ENCODE assay signal across 14 mouse cellular contexts in genomic region chr1:167365808-167366207, GRCm38 (mm10). TPM values are rescaled to one million over a fixed set of nuclear protein-coding genes. Genes with fewer than 3 reads are reported as not detected.
DNase-seq lines count a peak whose midpoint lies in the region; ATAC-seq and TF ChIP-seq lines count a peak whose summit lies in the region.
"Had no signal": no experiment of that assay in that cellular context is flagged by ENCODE, and none has a peak within 500 bp of the region (broad histone marks: within the 10 kb centered on the region; RNA-seq: fewer than 3 reads in every experiment).

No protein-coding gene starts in this region.

- no peak for ATAC-seq in liver, postnatal 0 days
- ATAC-seq: forebrain, embryonic 16.5 days had no signal

- no peak for TF ChIP-seq EP300 in liver, postnatal 0 days (IDR thresholded peaks at IDR 0.05; ENCODE audit: low read depth)

- no peaks in the 10 kb centered on the region for H3K9me3 ChIP-seq in liver, postnatal 0 days (ENCODE audit: low read length)
- H3K9me3 ChIP-seq: megakaryocyte, embryonic 14.5 days had no signal

- intact Hi-C loops in heart, postnatal 25 days (cut with DNase I), result no loop called here
- intact Hi-C loops in left cerebral cortex, postnatal 10 days (cut with DNase I), result no loop called here

- H3K4me1 ChIP-seq in liver, adult 2 months (ENCODE audit: control insufficient read depth, insufficient read depth, low read length), result no peaks in the 10 kb centered on the region
- peaks cover 7% of the 10 kb centered on the region for H3K4me1 ChIP-seq in liver, postnatal 0 days (ENCODE audit: insufficient read depth)

- no peak for TF ChIP-seq POLR2A in liver, adult 2 months (IDR thresholded peaks at IDR 0.05; ENCODE audit: extremely low read depth, insufficient read depth, low read length)

- TF ChIP-seq CTCF in liver, adult 2 months (IDR thresholded peaks at IDR 0.05; ENCODE audit: low read depth, low read length), result no peak
- TF ChIP-seq CTCF in liver, postnatal 0 days (IDR thresholded peaks at IDR 0.05; ENCODE audit: low read depth), result no peak

- no peak overlapping the region for H3K4me3 ChIP-seq in liver, adult 2 months (ENCODE audit: insufficient read depth, low read depth, low read length)
- H3K4me3 ChIP-seq in liver, postnatal 0 days (ENCODE audit: low read depth, low read length), result no peak overlapping the region
- H3K4me3 ChIP-seq: megakaryocyte, embryonic 14.5 days; myocyte had no signal

- no peak overlapping the region for H3K9ac ChIP-seq in liver, adult 2 months (ENCODE audit: low read depth, low read length)
- H3K9ac ChIP-seq in liver, postnatal 0 days (replicated peaks), result no peak overlapping the region
- H3K9ac ChIP-seq: lung, embryonic 14.5 days had no signal

- WGBS in liver, adult 2 months, result 61% methylated on average over 7 of the region's 7 CpGs
- 87% methylated on average over 7 of the region's 7 CpGs for WGBS in liver, postnatal 0 days (ENCODE audit: insufficient replicate concordance)

- H3K36me3 ChIP-seq in liver, adult 2 months (ENCODE audit: control insufficient read depth, insufficient read depth, low read length), result peaks cover 65% of the 10 kb centered on the region
- peaks cover 71% of the 10 kb centered on the region for H3K36me3 ChIP-seq in liver, postnatal 0 days (replicated peaks; ENCODE audit: insufficient read depth, low read length)

- no peak overlapping the region for H3K27ac ChIP-seq in liver, adult 2 months (replicated peaks; ENCODE audit: insufficient read depth, low read depth, low read length)
- no peak overlapping the region for H3K27ac ChIP-seq in liver, postnatal 0 days (ENCODE audit: low read depth)

- H3K4me2 ChIP-seq in liver, postnatal 0 days (ENCODE audit: low read depth, low read length), result no peak overlapping the region
- H3K4me2 ChIP-seq: lung, embryonic 14.5 days had no signal

- no peaks in the 10 kb centered on the region for H3K79me2 ChIP-seq in liver, adult 2 months (ENCODE audit: control insufficient read depth, insufficient read depth, low read length)

- no peaks in the 10 kb centered on the region for H3K27me3 ChIP-seq in liver, adult 2 months (ENCODE audit: control insufficient read depth, insufficient read depth, low read length)
- H3K27me3 ChIP-seq in liver, postnatal 0 days (ENCODE audit: insufficient read depth, low read length), result no peaks in the 10 kb centered on the region
- H3K27me3 ChIP-seq: megakaryocyte, embryonic 14.5 days had no signal

- peak; percentile 31 for DNase-seq in adrenal gland, postnatal 25 days
- no peak for DNase-seq in adrenal gland, adult 8-10 months
- DNase-seq in liver, adult 2 months (ENCODE audit: extremely low read depth, low read depth, low spot score), result peak; percentile 65
- DNase-seq in liver, postnatal 0 days, result no peak
- peak; percentile 26 for DNase-seq in heart, postnatal 25 days (ENCODE audit: low spot score)
- peak; percentile 59 for DNase-seq in skeletal muscle tissue, adult 2 months (ENCODE audit: low read depth, low spot score)
- DNase-seq in left cerebral cortex, postnatal 10 days (ENCODE audit: extremely low spot score in 1 of 2, low spot score in 2 of 2), result no peak
- no peak for DNase-seq in left cerebral cortex, adult 9 months (ENCODE audit: low spot score in 2 of 2)
- DNase-seq: lung, embryonic 14.5 days; spleen, adult 18-20 months; thymus, adult 2 months had no signal

RNA-seq across cellular contexts. Expression of gene Aldh9a1, which starts 16.0 kb away (rescaled TPM):
- total RNA-seq in adrenal gland, postnatal 25 days (2021), result 64.4 and 67.5 TPM in 2 replicates
- total RNA-seq in adrenal gland, adult 8-10 months (2022), result 100 to 1,000 TPM in 1 of 4 experiments, 10 to 100 TPM in 3; 68.3 to 108 (median 76.9) TPM
- total RNA-seq in liver, adult 2 months (2014; rRNA removed), result 119 TPM in 2 replicates
- polyA plus RNA-seq in liver, adult 2 months (2012; rRNA removed), result 127 and 162 TPM in 2 replicates
- 76.4 and 80.8 TPM in 2 replicates for polyA plus RNA-seq in liver, postnatal 0 days (2015; fragmentation: Nextera tagmentation; extraction: Ambion mirVana)
- 10 to 100 TPM; 21.4 to 23.6 TPM for total RNA-seq in heart, postnatal 25 days (2021)
- total RNA-seq in left cerebral cortex, postnatal 10 days (2021), result 10 to 100 TPM; 22.8 to 24.4 TPM

RNA-seq across cellular contexts. Expression of gene Mgst3, which starts 27.8 kb away (rescaled TPM):
- total RNA-seq in adrenal gland, postnatal 25 days (2021), result 88.5 and 95.1 TPM in 2 replicates
- total RNA-seq in adrenal gland, adult 8-10 months (2022), result 100 to 1,000 TPM in 2 of 4 experiments, 10 to 100 TPM in 2; 69.3 to 119 (median 87.4) TPM
- total RNA-seq in liver, adult 2 months (2014; rRNA removed), result 62.5 and 82.7 TPM in 2 replicates
- 97.8 and 112 TPM in 2 replicates for polyA plus RNA-seq in liver, adult 2 months (2012; rRNA removed)
- 161 and 163 TPM in 2 replicates for polyA plus RNA-seq in liver, postnatal 0 days (2015; fragmentation: Nextera tagmentation; extraction: Ambion mirVana)
- total RNA-seq in heart, postnatal 25 days (2021), result 100 to 1,000 TPM; 284 to 285 TPM
- total RNA-seq in left cerebral cortex, postnatal 10 days (2021), result 100 to 1,000 TPM; 186 to 187 TPM

RNA-seq across cellular contexts. Expression of gene Tmco1, which starts 57.6 kb away (rescaled TPM):
- total RNA-seq in adrenal gland, postnatal 25 days (2021), result 151 and 164 TPM in 2 replicates
- total RNA-seq in adrenal gland, adult 8-10 months (2022), result 100 to 1,000 TPM; 145 to 176 (median 155) TPM
- total RNA-seq in liver, adult 2 months (2014; rRNA removed), result 142 and 162 TPM in 2 replicates
- 70.2 and 71.5 TPM in 2 replicates for polyA plus RNA-seq in liver, adult 2 months (2012; rRNA removed)
- polyA plus RNA-seq in liver, postnatal 0 days (2015; fragmentation: Nextera tagmentation; extraction: Ambion mirVana), result 54.6 and 57.6 TPM in 2 replicates
- total RNA-seq in heart, postnatal 25 days (2021), result 10 to 100 TPM; 87.3 to 94.7 TPM
- total RNA-seq in left cerebral cortex, postnatal 10 days (2021), result 10 to 100 TPM; 40.3 to 42.0 TPM

Comparison
In these comparisons a context has a peak if more than half of its experiments do, and no peak if none do; other contexts are left out.
1. DNase-seq: peak in adrenal gland, postnatal 25 days (single experiment), liver, adult 2 months (single experiment), heart, postnatal 25 days (single experiment) and skeletal muscle tissue, adult 2 months (single experiment); none in adrenal gland, adult 8-10 months (single experiment), liver, postnatal 0 days (single experiment), left cerebral cortex, postnatal 10 days (0 of 2) and left cerebral cortex, adult 9 months (0 of 2).